Mouse (Mus musculus): ENCODE data around the gene Numa1. TPM values are rescaled to one million over a fixed set of nuclear protein-coding genes. Genes with fewer than 3 reads are reported as not detected.

Numa1 gene
- 39.9 and 41.9 TPM in 2 replicates for polyA plus RNA-seq (2015; fragmentation: Nextera tagmentation; extraction: Ambion mirVana)

- peak within 1 kb of the TSS; percentile 81 for H3K9ac ChIP-seq (ENCODE audit: low read depth, low read length)
- peak; percentile 99 for ATAC-seq
- WGBS: under 1% methylated on average over 40 of the region's 40 CpGs
Observed at GRCm38 (mm10) chr7:101933751-101934240, at the start of gene Numa1, which contains the start of gene Lrrc51. Gene Numa1, plus strand, starts transcription at chr7:101934111. Gene Lrrc51, minus strand, starts transcription at chr7:101933895.

GRCm38 (mm10) chr7:101884160-101884559 lies 49.8 kb upstream of the Numa1 start:
- no peak overlapping the region for H3K4me3 ChIP-seq (ENCODE audit: low read length)
- H3K27ac ChIP-seq (ENCODE audit: low read length): no peak overlapping the region
- H3K4me1 ChIP-seq (ENCODE audit: control insufficient read depth, insufficient read depth, low read length): no peaks in the 10 kb centered on the region
- WGBS: 97% methylated on average over 4 of the region's 4 CpGs
- no peaks in the 10 kb centered on the region for H3K27me3 ChIP-seq (replicated peaks; ENCODE audit: control insufficient read depth, insufficient read depth, low read length)
- H3K4me2 ChIP-seq (ENCODE audit: low read depth, low read length): no peak overlapping the region
- ATAC-seq: no peak
- no peaks in the 10 kb centered on the region for H3K36me3 ChIP-seq (ENCODE audit: control insufficient read depth, insufficient read depth, low read length)
- no peaks in the 10 kb centered on the region for H3K9me3 ChIP-seq (ENCODE audit: control insufficient read depth, low read length)
- H3K9ac ChIP-seq (ENCODE audit: low read depth, low read length): no peak overlapping the region

More at GRCm38 (mm10) chr7:101933751-101934240, at the start of gene Numa1, which contains the start of gene Lrrc51:
- Histone ChIP-seq H3K9me3 (ENCODE audit: control insufficient read depth, low read length) (no peaks in the 10 kb centered on the region), H3K27ac (ENCODE audit: low read length) (peak within 1 kb of the TSS; percentile 82), H3K4me1 (ENCODE audit: control insufficient read depth, insufficient read depth, low read length) (peaks cover 12% of the 10 kb centered on the region), H3K27me3 (replicated peaks; ENCODE audit: control insufficient read depth, insufficient read depth, low read length) (no peaks in the 10 kb centered on the region), H3K36me3 (ENCODE audit: control insufficient read depth, insufficient read depth, low read length) (no peaks in the 10 kb centered on the region), H3K4me2 (ENCODE audit: low read depth, low read length) (peak within 1 kb of the TSS; percentile 78), H3K4me3 (ENCODE audit: low read length) (peak within 1 kb of the TSS; percentile 73)

GRCm38 (mm10) chr7:101886274-101886673 lies 47.6 kb upstream of the Numa1 start:
- no peak for ATAC-seq
- Histone ChIP-seq H3K4me2 (ENCODE audit: low read depth, low read length) (no peak overlapping the region), H3K9ac (ENCODE audit: low read depth, low read length) (no peak overlapping the region), H3K36me3 (ENCODE audit: control insufficient read depth, insufficient read depth, low read length) (no peaks in the 10 kb centered on the region), H3K27ac (ENCODE audit: low read length) (no peak overlapping the region), H3K4me3 (ENCODE audit: low read length) (no peak overlapping the region), H3K27me3 (replicated peaks; ENCODE audit: control insufficient read depth, insufficient read depth, low read length) (no peaks in the 10 kb centered on the region), H3K4me1 (ENCODE audit: control insufficient read depth, insufficient read depth, low read length) (no peaks in the 10 kb centered on the region), H3K9me3 (ENCODE audit: control insufficient read depth, low read length) (no peaks in the 10 kb centered on the region)
- 88% methylated on average over 6 of the region's 6 CpGs for WGBS

- Histone ChIP-seq H3K27ac (ENCODE audit: low read length) (no peak overlapping the region), H3K4me2 (ENCODE audit: low read depth, low read length) (no peak overlapping the region), H3K9me3 (ENCODE audit: control insufficient read depth, low read length) (no peaks in the 10 kb centered on the region), H3K27me3 (replicated peaks; ENCODE audit: control insufficient read depth, insufficient read depth, low read length) (no peaks in the 10 kb centered on the region), H3K4me1 (ENCODE audit: control insufficient read depth, insufficient read depth, low read length) (no peaks in the 10 kb centered on the region), H3K4me3 (ENCODE audit: low read length) (no peak overlapping the region), H3K9ac (ENCODE audit: low read depth, low read length) (no peak overlapping the region), H3K36me3 (ENCODE audit: control insufficient read depth, insufficient read depth, low read length) (no peaks in the 10 kb centered on the region)
- 84% methylated on average over 4 of the region's 4 CpGs for WGBS
- ATAC-seq: no peak
Observed at GRCm38 (mm10) chr7:101888460-101888859, 45.5 kb upstream of the Numa1 start.

GRCm38 (mm10) chr7:101895695-101896094 lies 38.2 kb upstream of the Numa1 start:
- no peaks in the 10 kb centered on the region; the same call in 1 of the 2 replicates for H3K4me1 ChIP-seq (ENCODE audit: control insufficient read depth, insufficient read depth, low read length)
- peak overlapping the region; percentile 60 for H3K9ac ChIP-seq (ENCODE audit: low read depth, low read length)
- no peaks in the 10 kb centered on the region for H3K27me3 ChIP-seq (replicated peaks; ENCODE audit: control insufficient read depth, insufficient read depth, low read length)
- H3K4me3 ChIP-seq (ENCODE audit: low read length): peak overlapping the region; percentile 67
- peak overlapping the region; percentile 56 for H3K27ac ChIP-seq (ENCODE audit: low read length)
- 30% methylated on average over 9 of the region's 9 CpGs for WGBS
- peak; percentile 4 for ATAC-seq
- peak overlapping the region; percentile 39 for H3K4me2 ChIP-seq (ENCODE audit: low read depth, low read length)
- no peaks in the 10 kb centered on the region for H3K36me3 ChIP-seq (ENCODE audit: control insufficient read depth, insufficient read depth, low read length)
- no peaks in the 10 kb centered on the region for H3K9me3 ChIP-seq (ENCODE audit: control insufficient read depth, low read length)

- peak; percentile 99 for ATAC-seq
- Histone ChIP-seq H3K9me3 (ENCODE audit: control insufficient read depth, low read length) (no peaks in the 10 kb centered on the region), H3K36me3 (ENCODE audit: control insufficient read depth, insufficient read depth, low read length) (no peaks in the 10 kb centered on the region), H3K9ac (ENCODE audit: low read depth, low read length) (peak overlapping the region; percentile 69), H3K4me1 (ENCODE audit: control insufficient read depth, insufficient read depth, low read length) (no peaks in the 10 kb centered on the region; the same call in 1 of the 2 replicates), H3K27me3 (replicated peaks; ENCODE audit: control insufficient read depth, insufficient read depth, low read length) (no peaks in the 10 kb centered on the region), H3K4me2 (ENCODE audit: low read depth, low read length) (peak overlapping the region; percentile 61), H3K4me3 (ENCODE audit: low read length) (peak overlapping the region; percentile 67), H3K27ac (ENCODE audit: low read length) (peak overlapping the region; percentile 87)
- WGBS: under 1% methylated on average over 57 of the region's 57 CpGs
Observed at GRCm38 (mm10) chr7:101896104-101897066, 37.5 kb upstream of the Numa1 start.

- ATAC-seq: no peak
- Histone ChIP-seq H3K4me1 (ENCODE audit: control insufficient read depth, insufficient read depth, low read length) (peaks cover 4% of the 10 kb centered on the region), H3K9me3 (ENCODE audit: control insufficient read depth, low read length) (no peaks in the 10 kb centered on the region), H3K9ac (ENCODE audit: low read depth, low read length) (peak overlapping the region; percentile 14; the same call in 1 of the 2 replicates), H3K4me3 (ENCODE audit: low read length) (no peak overlapping the region), H3K36me3 (ENCODE audit: control insufficient read depth, insufficient read depth, low read length) (no peaks in the 10 kb centered on the region), H3K4me2 (ENCODE audit: low read depth, low read length) (no peak overlapping the region), H3K27ac (ENCODE audit: low read length) (no peak overlapping the region), H3K27me3 (replicated peaks; ENCODE audit: control insufficient read depth, insufficient read depth, low read length) (no peaks in the 10 kb centered on the region)
- WGBS: 93% methylated on average over 16 of the region's 16 CpGs
Observed at GRCm38 (mm10) chr7:101900331-101901097, 33.4 kb upstream of the Numa1 start.

- H3K9ac ChIP-seq (ENCODE audit: low read depth, low read length): no peak overlapping the region
- peaks cover 9% of the 10 kb centered on the region for H3K4me1 ChIP-seq (ENCODE audit: control insufficient read depth, insufficient read depth, low read length)
- H3K36me3 ChIP-seq (ENCODE audit: control insufficient read depth, insufficient read depth, low read length): no peaks in the 10 kb centered on the region
- no peak overlapping the region for H3K4me3 ChIP-seq (ENCODE audit: low read length)
- 93% methylated on average over 10 of the region's 10 CpGs for WGBS
- H3K4me2 ChIP-seq (ENCODE audit: low read depth, low read length): no peak overlapping the region
- no peak overlapping the region for H3K27ac ChIP-seq (ENCODE audit: low read length)
- no peaks in the 10 kb centered on the region for H3K9me3 ChIP-seq (ENCODE audit: control insufficient read depth, low read length)
- no peaks in the 10 kb centered on the region for H3K27me3 ChIP-seq (replicated peaks; ENCODE audit: control insufficient read depth, insufficient read depth, low read length)
- no peak for ATAC-seq
Observed at GRCm38 (mm10) chr7:101901969-101902368, 31.9 kb upstream of the Numa1 start.

- Histone ChIP-seq H3K9me3 (ENCODE audit: control insufficient read depth, low read length) (no peaks in the 10 kb centered on the region), H3K27me3 (replicated peaks; ENCODE audit: control insufficient read depth, insufficient read depth, low read length) (no peaks in the 10 kb centered on the region), H3K4me1 (ENCODE audit: control insufficient read depth, insufficient read depth, low read length) (peaks cover 14% of the 10 kb centered on the region), H3K27ac (ENCODE audit: low read length) (no peak overlapping the region), H3K9ac (ENCODE audit: low read depth, low read length) (no peak overlapping the region), H3K4me2 (ENCODE audit: low read depth, low read length) (no peak overlapping the region), H3K4me3 (ENCODE audit: low read length) (no peak overlapping the region), H3K36me3 (ENCODE audit: control insufficient read depth, insufficient read depth, low read length) (no peaks in the 10 kb centered on the region)
- ATAC-seq: no peak
Observed at GRCm38 (mm10) chr7:101902846-101903245, 31.1 kb upstream of the Numa1 start.

Measured in intestine, embryonic 16.5 days (tissue).